Mouse (Mus musculus): ENCODE measurements at regions not wholly inside any gene's neighbourhood (a gene's known extent, or its start where the extent isn't known, plus 50 kb on each side); places are given as distances from the start of the nearest gene placed in this dataset.

- no peak overlapping the region for H3K4me3 ChIP-seq (ENCODE audit: low read depth, low read length)
- H3K27ac ChIP-seq (ENCODE audit: low read depth), result no peak overlapping the region
- H3K4me2 ChIP-seq (ENCODE audit: low read depth, low read length), result no peak overlapping the region
- 55% methylated on average over 4 of the region's 4 CpGs for WGBS
- H3K4me1 ChIP-seq (ENCODE audit: control insufficient read depth, insufficient read depth), result no peaks in the 10 kb centered on the region
- no peaks in the 10 kb centered on the region for H3K36me3 ChIP-seq (replicated peaks; ENCODE audit: control insufficient read depth, insufficient read depth, low read length)
- TF ChIP-seq CTCF (IDR thresholded peaks at IDR 0.05; ENCODE audit: low read depth) (no peak), EP300 (IDR thresholded peaks at IDR 0.05; ENCODE audit: low read depth) (no peak)
- H3K9ac ChIP-seq (replicated peaks; ENCODE audit: low read depth, low read length), result no peak overlapping the region
- no peaks in the 10 kb centered on the region for H3K27me3 ChIP-seq (ENCODE audit: control insufficient read depth, insufficient read depth, low read length)
- DNase-seq (ENCODE audit: low spot score) (no peak), ATAC-seq (ENCODE audit: insufficient read depth, low read depth) (no peak)
- no peaks in the 10 kb centered on the region for H3K9me3 ChIP-seq (replicated peaks; ENCODE audit: control insufficient read depth, low read length)
Measured at GRCm38 (mm10) chr9:14081138-14081537, 193.7 kb upstream of the Sesn3 start.

- WGBS, result 56% methylated on average over 2 of the region's 2 CpGs
- no peak overlapping the region for H3K4me3 ChIP-seq (ENCODE audit: low read depth, low read length)
- H3K4me1 ChIP-seq (ENCODE audit: control insufficient read depth, insufficient read depth), result peaks cover 11% of the 10 kb centered on the region; the same call in 1 of the 2 replicates
- DNase-seq (ENCODE audit: low spot score) (no peak), ATAC-seq (ENCODE audit: insufficient read depth, low read depth) (no peak)
- no peak overlapping the region for H3K9ac ChIP-seq (replicated peaks; ENCODE audit: low read depth, low read length)
- H3K27me3 ChIP-seq (ENCODE audit: control insufficient read depth, insufficient read depth, low read length), result no peaks in the 10 kb centered on the region
- H3K9me3 ChIP-seq (replicated peaks; ENCODE audit: control insufficient read depth, low read length), result no peaks in the 10 kb centered on the region
- H3K27ac ChIP-seq (ENCODE audit: low read depth), result no peak overlapping the region
- no peak for TF ChIP-seq CTCF (IDR thresholded peaks at IDR 0.05; ENCODE audit: low read depth)
- TF ChIP-seq EP300 (IDR thresholded peaks at IDR 0.05; ENCODE audit: low read depth), result no peak
- no peaks in the 10 kb centered on the region for H3K36me3 ChIP-seq (replicated peaks; ENCODE audit: control insufficient read depth, insufficient read depth, low read length)
- H3K4me2 ChIP-seq (ENCODE audit: low read depth, low read length), result no peak overlapping the region
Measured at GRCm38 (mm10) chr9:14086201-14086600, 188.7 kb upstream of the Sesn3 start.

GRCm38 (mm10) chr9:14086611-14087010 lies 188.3 kb upstream of the Sesn3 start:
- Histone ChIP-seq H3K4me2 (ENCODE audit: low read depth, low read length) (no peak overlapping the region), H3K27me3 (ENCODE audit: control insufficient read depth, insufficient read depth, low read length) (no peaks in the 10 kb centered on the region), H3K9ac (replicated peaks; ENCODE audit: low read depth, low read length) (no peak overlapping the region), H3K4me1 (ENCODE audit: control insufficient read depth, insufficient read depth) (peaks cover 11% of the 10 kb centered on the region; the same call in 1 of the 2 replicates), H3K9me3 (replicated peaks; ENCODE audit: control insufficient read depth, low read length) (no peaks in the 10 kb centered on the region), H3K27ac (ENCODE audit: low read depth) (no peak overlapping the region), H3K36me3 (replicated peaks; ENCODE audit: control insufficient read depth, insufficient read depth, low read length) (no peaks in the 10 kb centered on the region), H3K4me3 (ENCODE audit: low read depth, low read length) (no peak overlapping the region)
- ATAC-seq (ENCODE audit: insufficient read depth, low read depth) (no peak), DNase-seq (ENCODE audit: low spot score) (no peak)
- TF ChIP-seq EP300 (IDR thresholded peaks at IDR 0.05; ENCODE audit: low read depth), result no peak
- TF ChIP-seq CTCF (IDR thresholded peaks at IDR 0.05; ENCODE audit: low read depth), result no peak
- WGBS, result 85% methylated on average over 3 of the region's 3 CpGs

GRCm38 (mm10) chr9:14087874-14088273 lies 187.0 kb upstream of the Sesn3 start:
- no peak overlapping the region for H3K4me3 ChIP-seq (ENCODE audit: low read depth, low read length)
- no peak overlapping the region for H3K9ac ChIP-seq (replicated peaks; ENCODE audit: low read depth, low read length)
- no peaks in the 10 kb centered on the region for H3K36me3 ChIP-seq (replicated peaks; ENCODE audit: control insufficient read depth, insufficient read depth, low read length)
- H3K27me3 ChIP-seq (ENCODE audit: control insufficient read depth, insufficient read depth, low read length), result no peaks in the 10 kb centered on the region
- peaks cover 11% of the 10 kb centered on the region; the same call in 1 of the 2 replicates for H3K4me1 ChIP-seq (ENCODE audit: control insufficient read depth, insufficient read depth)
- no peaks in the 10 kb centered on the region for H3K9me3 ChIP-seq (replicated peaks; ENCODE audit: control insufficient read depth, low read length)
- WGBS, result 61% methylated on average over 4 of the region's 4 CpGs
- H3K27ac ChIP-seq (ENCODE audit: low read depth), result no peak overlapping the region
- no peak for ATAC-seq (ENCODE audit: insufficient read depth, low read depth)
- no peak overlapping the region for H3K4me2 ChIP-seq (ENCODE audit: low read depth, low read length)
- no peak for TF ChIP-seq CTCF (IDR thresholded peaks at IDR 0.05; ENCODE audit: low read depth)
- no peak for TF ChIP-seq EP300 (IDR thresholded peaks at IDR 0.05; ENCODE audit: low read depth)
- DNase-seq (ENCODE audit: low spot score), result no peak

- Histone ChIP-seq H3K27ac (ENCODE audit: low read depth) (peak overlapping the region; percentile 72), H3K9ac (replicated peaks; ENCODE audit: low read depth, low read length) (no peak overlapping the region)
- WGBS, result 31% methylated on average over 8 of the region's 8 CpGs
Measured at GRCm38 (mm10) chr9:14089791-14090256, 185.0 kb upstream of the Sesn3 start.

GRCm38 (mm10) chr9:14090454-14090853 lies 184.4 kb upstream of the Sesn3 start:
- peak overlapping the region; percentile 72; the same call in 1 of the 2 replicates for H3K27ac ChIP-seq (ENCODE audit: low read depth)
- no peak overlapping the region for H3K9ac ChIP-seq (replicated peaks; ENCODE audit: low read depth, low read length)
- WGBS, result 83% methylated on average over 2 of the region's 2 CpGs

More at GRCm38 (mm10) chr9:14089791-14090256, 185.0 kb upstream of the Sesn3 start:
- DNase-seq (ENCODE audit: low spot score) (peak; percentile 75), ATAC-seq (ENCODE audit: insufficient read depth, low read depth) (peak; percentile 94)
- no peak overlapping the region for H3K4me3 ChIP-seq (ENCODE audit: low read depth, low read length)
- no peaks in the 10 kb centered on the region for H3K27me3 ChIP-seq (ENCODE audit: control insufficient read depth, insufficient read depth, low read length)
- TF ChIP-seq CTCF (IDR thresholded peaks at IDR 0.05; ENCODE audit: low read depth), result no peak
- no peak for TF ChIP-seq EP300 (IDR thresholded peaks at IDR 0.05; ENCODE audit: low read depth)
- H3K4me2 ChIP-seq (ENCODE audit: low read depth, low read length), result peak overlapping the region; percentile 6; the same call in 1 of the 2 replicates
- H3K9me3 ChIP-seq (replicated peaks; ENCODE audit: control insufficient read depth, low read length), result no peaks in the 10 kb centered on the region
- peaks cover 11% of the 10 kb centered on the region; the same call in 1 of the 2 replicates for H3K4me1 ChIP-seq (ENCODE audit: control insufficient read depth, insufficient read depth)
- no peaks in the 10 kb centered on the region for H3K36me3 ChIP-seq (replicated peaks; ENCODE audit: control insufficient read depth, insufficient read depth, low read length)

More at GRCm38 (mm10) chr9:14090454-14090853, 184.4 kb upstream of the Sesn3 start:
- TF ChIP-seq EP300 (IDR thresholded peaks at IDR 0.05; ENCODE audit: low read depth) (no peak), CTCF (IDR thresholded peaks at IDR 0.05; ENCODE audit: low read depth) (no peak)
- ATAC-seq (ENCODE audit: insufficient read depth, low read depth), result no peak; the same call in 1 of the 2 replicates
- Histone ChIP-seq H3K4me2 (ENCODE audit: low read depth, low read length) (no peak overlapping the region), H3K4me3 (ENCODE audit: low read depth, low read length) (no peak overlapping the region), H3K27me3 (ENCODE audit: control insufficient read depth, insufficient read depth, low read length) (no peaks in the 10 kb centered on the region), H3K36me3 (replicated peaks; ENCODE audit: control insufficient read depth, insufficient read depth, low read length) (no peaks in the 10 kb centered on the region), H3K4me1 (ENCODE audit: control insufficient read depth, insufficient read depth) (peaks cover 11% of the 10 kb centered on the region; the same call in 1 of the 2 replicates), H3K9me3 (replicated peaks; ENCODE audit: control insufficient read depth, low read length) (no peaks in the 10 kb centered on the region)
- DNase-seq (ENCODE audit: low spot score), result no peak
